Mouse (Mus musculus) brain, embryonic 14.5 days (tissue): ENCODE results near the gene Pdap1.
"Not testable (repeated sequence)": the region's sequence is repeated elsewhere in the genome, so short reads cannot be mapped to it uniquely, and the experiment has no call there.

Experiments
- CTCF ChIP-seq: fragments of 200-500 bp; IDR thresholded peaks from 2 replicates; pipeline ENCODE4 v1.5.1; 2012; ENCODE audit warnings: inconsistent platforms, mild to moderate bottlenecking, moderate library complexity, borderline replicate concordance; ENCODE audit not compliant: insufficient read depth, insufficient read length; ENCODE audit errors: extremely low read depth
- POLR2A ChIP-seq: fragments of 200-500 bp; IDR thresholded peaks from 2 replicates; pipeline ENCODE4 v1.6.1; 2012; ENCODE audit warnings: mild to moderate bottlenecking, inconsistent platforms, borderline replicate concordance; ENCODE audit not compliant: poor library complexity, insufficient read depth, insufficient read length, severe bottlenecking; ENCODE audit errors: extremely low read depth

GRCm38 (mm10) chr5:145101451-145101850, 38.6 kb downstream of the Pdap1 start:
- TF ChIP-seq CTCF, POLR2A: not testable (repeated sequence)
